Mouse (Mus musculus) liver, embryonic 12.5 days (tissue): ENCODE measurements around the gene Cyth3. TPM values are rescaled to one million over a fixed set of nuclear protein-coding genes. Genes with fewer than 3 reads are reported as not detected.
A peak's percentile ranks its signal among the peaks of the same experiment; 100 is the strongest.

ENCODE experiments used
- ATAC-seq: fragments of 200-750 bp; cut with Nextera tagmentation; 2 replicates; pipeline ENCODE4 v1.8.0; 2017; ENCODE audit warnings: moderate number of reproducible peaks, mild to moderate bottlenecking, moderate library complexity
- H3K27ac ChIP-seq: fragments of 300-500 bp; sonication (generic); 2 replicates; pipeline ENCODE4 v1.5.1; 2016; ENCODE audit warnings: mild to moderate bottlenecking
- H3K27me3 ChIP-seq: fragments of 300-500 bp; sonication (generic); replicated peaks from 2 replicates; pipeline ENCODE4 v1.6.1; 2016; ENCODE audit warnings: mild to moderate bottlenecking, moderate library complexity
- H3K36me3 ChIP-seq: fragments of 300-500 bp; sonication (generic); 2 replicates; pipeline ENCODE4 v1.6.1; 2016; ENCODE audit warnings: mild to moderate bottlenecking, moderate library complexity
- H3K4me1 ChIP-seq: fragments of 300-500 bp; sonication (generic); 2 replicates; pipeline ENCODE4 v1.6.1; 2016
- H3K4me2 ChIP-seq: fragments of 300-500 bp; sonication (generic); 2 replicates; pipeline ENCODE4 v1.6.1; 2016; ENCODE audit warnings: mild to moderate bottlenecking, moderate library complexity
- H3K4me3 ChIP-seq: fragments of 300-500 bp; sonication (generic); 2 replicates; pipeline ENCODE4 v1.5.1; 2016; ENCODE audit warnings: mild to moderate bottlenecking, moderate library complexity
- H3K9ac ChIP-seq: fragments of 300-500 bp; sonication (generic); 2 replicates; pipeline ENCODE4 v1.6.1; 2016; ENCODE audit warnings: mild to moderate bottlenecking, moderate library complexity
- H3K9me3 ChIP-seq: fragments of 300-500 bp; sonication (generic); replicated peaks from 2 replicates; pipeline ENCODE4 v1.6.1; 2016; ENCODE audit warnings: mild to moderate bottlenecking, moderate library complexity
- WGBS: fragments of 180-500 bp; shearing (Covaris S2); methylation state at CpG from one replicate; pipeline ENCODE4 v1.1.7; 2016; ENCODE audit not compliant: insufficient replicate concordance; 5-methylcytosine and 5-hydroxymethylcytosine counted together
- polyA plus RNA-seq: library from polyadenylated mRNA; unstranded; fragments of >200 nt; fragmentation: Nextera tagmentation; extraction: Ambion mirVana; gene quantifications from 2 replicates; pipeline ENCODE4 v1.2.1, GENCODE M21; 2016

Gene Cyth3
- polyA plus RNA-seq, 1 experiment from 2014 or later: 46.0 TPM

DNA sequence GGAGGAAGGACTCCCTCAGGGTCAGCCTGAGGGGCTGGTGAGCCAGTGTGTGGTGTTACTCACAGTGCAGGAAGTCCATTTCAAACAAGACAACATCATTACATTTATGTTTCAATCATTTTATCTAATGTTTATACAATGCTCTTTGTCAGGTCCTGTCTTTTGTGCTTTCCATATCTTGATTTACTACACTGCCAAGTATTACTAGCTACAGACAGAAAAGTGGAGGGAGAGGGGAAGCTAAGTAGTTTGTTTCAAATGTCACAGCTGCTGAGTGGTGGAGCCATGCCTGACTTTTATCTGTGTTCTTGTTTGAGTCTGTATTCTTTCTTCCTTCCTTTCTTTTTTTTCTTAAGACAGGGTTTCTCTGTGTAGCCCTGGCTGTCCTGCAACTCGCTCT lies 5.7 kb downstream of the Cyth3 start:
- Histone ChIP-seq H3K27me3 (no peaks in the 10 kb centered on the region), H3K4me2 (peak overlapping the region; percentile 15), H3K27ac (peak overlapping the region; percentile 36; the same call in 1 of the 2 replicates), H3K9me3 (no peaks in the 10 kb centered on the region), H3K4me3 (no peak overlapping the region), H3K36me3 (peaks cover 28% of the 10 kb centered on the region), H3K4me1 (peaks cover 94% of the 10 kb centered on the region), H3K9ac (no peak overlapping the region)
- ATAC-seq: no peak
- 85% methylated on average over 1 of the region's 1 CpGs for WGBS

DNA sequence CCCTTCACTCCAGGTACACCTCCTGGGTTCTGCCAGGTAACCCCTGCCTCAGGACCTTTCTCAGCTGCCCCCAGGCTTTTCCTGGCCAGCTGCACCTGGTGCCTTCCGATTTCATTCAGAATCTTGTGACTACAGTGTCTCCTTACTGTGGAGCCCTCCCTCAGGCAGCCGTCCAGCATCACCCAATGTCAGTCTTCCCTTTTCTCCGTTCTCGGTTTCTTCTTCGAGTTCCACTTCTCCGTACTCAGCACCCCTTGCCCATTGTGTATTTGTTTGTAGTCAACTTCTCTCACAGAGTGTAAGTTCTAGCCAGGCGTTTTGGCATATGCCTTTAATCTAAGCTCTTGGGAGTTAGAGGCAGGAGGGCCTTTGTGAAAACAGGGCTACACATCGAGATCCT lies 7.4 kb downstream of the Cyth3 start:
- no peak overlapping the region for H3K4me3 ChIP-seq
- H3K9ac ChIP-seq: no peak overlapping the region
- WGBS: 88% methylated on average over 8 of the region's 8 CpGs
- H3K4me2 ChIP-seq: no peak overlapping the region
- H3K9me3 ChIP-seq: no peaks in the 10 kb centered on the region
- no peak for ATAC-seq
- H3K36me3 ChIP-seq: peaks cover 28% of the 10 kb centered on the region
- H3K27me3 ChIP-seq: no peaks in the 10 kb centered on the region
- peaks cover 94% of the 10 kb centered on the region for H3K4me1 ChIP-seq
- peak overlapping the region; percentile 41; the same call in 1 of the 2 replicates for H3K27ac ChIP-seq

DNA sequence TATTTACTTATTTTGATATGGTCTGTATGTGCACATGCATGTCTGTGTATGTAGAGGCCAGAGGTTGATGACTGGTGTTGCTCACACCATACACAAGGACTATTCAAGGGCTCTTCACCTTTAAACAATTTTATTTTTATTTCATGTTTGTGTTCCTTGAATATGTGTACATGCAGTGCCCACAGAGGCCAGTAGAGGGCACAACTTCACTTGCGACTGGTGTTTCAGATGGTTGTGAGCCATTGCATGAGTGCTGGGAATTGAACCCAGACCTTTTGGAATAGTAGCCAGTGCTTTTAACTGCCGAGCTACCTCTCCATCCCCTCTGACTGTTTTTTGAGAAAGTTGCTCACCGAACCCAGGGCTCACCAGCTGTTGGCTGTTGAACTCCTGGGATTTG lies 8.0 kb downstream of the Cyth3 start:
- Histone ChIP-seq H3K9me3 (no peaks in the 10 kb centered on the region), H3K27me3 (no peaks in the 10 kb centered on the region), H3K27ac (peak overlapping the region; percentile 86; the same call in 1 of the 2 replicates), H3K4me1 (peaks cover 95% of the 10 kb centered on the region), H3K4me3 (no peak overlapping the region), H3K4me2 (no peak overlapping the region), H3K36me3 (peaks cover 28% of the 10 kb centered on the region), H3K9ac (no peak overlapping the region)
- no peak for ATAC-seq
- WGBS: 89% methylated on average over 3 of the region's 3 CpGs

DNA sequence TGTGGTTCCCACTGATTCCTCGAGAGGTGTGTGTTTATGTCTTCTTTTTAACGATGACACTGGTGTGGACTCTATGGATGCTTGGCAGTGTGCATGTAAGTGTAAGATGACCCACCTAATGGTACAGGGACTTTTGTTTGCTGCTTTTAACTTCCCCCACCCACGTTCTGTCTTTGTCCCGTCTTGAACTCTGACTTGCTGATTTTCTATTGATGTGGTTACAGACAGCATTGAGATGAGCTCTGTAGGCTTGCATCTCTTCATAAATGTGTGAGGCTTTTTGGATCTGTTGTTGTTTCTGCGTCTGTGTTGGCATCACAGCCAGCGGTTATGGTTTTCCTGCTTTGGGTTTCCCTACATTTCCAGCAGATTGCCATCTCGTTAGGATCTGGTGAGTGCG lies 8.5 kb downstream of the Cyth3 start:
- WGBS: 79% methylated on average over 8 of the region's 8 CpGs
- ATAC-seq: no peak
- H3K4me1 ChIP-seq: peaks cover 95% of the 10 kb centered on the region
- H3K27me3 ChIP-seq: no peaks in the 10 kb centered on the region
- peaks cover 28% of the 10 kb centered on the region for H3K36me3 ChIP-seq
- H3K9me3 ChIP-seq: no peaks in the 10 kb centered on the region
- peak overlapping the region; percentile 86; the same call in 1 of the 2 replicates for H3K27ac ChIP-seq
- no peak overlapping the region for H3K9ac ChIP-seq
- H3K4me3 ChIP-seq: no peak overlapping the region
- H3K4me2 ChIP-seq: no peak overlapping the region

DNA sequence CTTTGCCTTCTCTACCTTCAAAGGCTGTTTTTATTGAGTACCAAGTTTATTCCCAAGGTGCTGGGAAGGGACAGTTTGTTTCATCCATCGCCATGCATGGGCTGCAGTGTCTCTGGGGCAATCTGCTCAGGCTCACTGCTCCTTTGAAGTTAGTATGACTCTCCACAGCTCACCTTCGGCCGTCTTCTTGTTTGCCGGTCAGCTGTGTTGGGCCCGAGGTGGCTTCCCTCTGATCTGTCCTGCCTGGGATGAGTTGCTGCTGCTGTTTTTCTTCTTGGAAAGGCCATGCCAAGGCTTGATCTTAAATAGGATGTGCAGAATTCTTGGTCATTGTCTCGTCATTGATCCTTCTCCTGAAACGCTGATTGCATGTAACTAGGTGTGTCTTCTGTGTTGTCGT lies 9.3 kb downstream of the Cyth3 start:
- Histone ChIP-seq H3K36me3 (peaks cover 28% of the 10 kb centered on the region), H3K4me1 (peaks cover 95% of the 10 kb centered on the region), H3K9ac (peak overlapping the region; percentile 45; the same call in 1 of the 2 replicates), H3K27ac (peak overlapping the region; percentile 86), H3K27me3 (no peaks in the 10 kb centered on the region), H3K4me2 (peak overlapping the region; percentile 59), H3K9me3 (no peaks in the 10 kb centered on the region), H3K4me3 (no peak overlapping the region)
- ATAC-seq: no peak
- 70% methylated on average over 8 of the region's 8 CpGs for WGBS

DNA sequence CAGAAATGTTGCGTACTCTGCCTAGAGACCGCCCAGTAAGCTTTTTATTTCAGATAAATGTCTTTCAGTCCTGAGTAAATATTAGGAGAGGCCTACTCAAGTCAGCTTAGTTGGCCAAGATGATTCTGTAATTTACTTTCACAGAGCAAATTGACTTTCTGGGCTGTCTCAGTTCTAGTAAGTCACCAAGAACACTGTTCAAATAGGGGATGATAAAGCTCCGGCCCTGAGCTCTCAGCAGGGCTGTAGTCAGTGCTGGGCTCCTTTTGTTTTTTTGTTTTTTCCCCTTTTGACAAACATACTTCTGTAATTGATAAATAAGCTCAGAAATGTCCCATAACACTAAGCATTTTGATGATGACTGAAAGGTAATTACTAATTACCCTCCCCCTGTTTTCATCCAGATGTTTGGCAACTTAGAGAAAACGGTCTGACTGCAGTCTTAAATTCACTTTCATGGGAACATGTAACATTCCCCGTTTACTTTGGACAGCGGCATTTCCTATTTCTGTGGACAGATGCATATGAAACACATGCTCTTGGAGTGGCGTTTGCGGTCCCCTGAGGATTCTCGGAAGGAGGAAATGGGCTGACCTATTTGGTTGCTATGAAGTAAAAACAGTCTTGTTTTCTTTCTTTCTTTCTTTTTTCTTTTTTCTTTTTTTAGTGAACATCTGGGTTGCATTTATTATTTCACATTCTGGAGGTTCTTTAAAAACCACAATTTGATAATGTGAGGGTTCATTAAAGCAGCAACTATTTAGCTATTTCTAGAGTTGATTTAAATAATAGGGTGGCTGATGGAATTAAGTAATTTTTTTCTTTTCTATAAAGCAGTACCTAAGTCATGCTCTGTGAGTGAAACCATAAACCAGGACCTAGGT lies 10.7 kb downstream of the Cyth3 start:
- Histone ChIP-seq H3K4me3 (peak overlapping the region; percentile 5), H3K4me1 (peaks cover 94% of the 10 kb centered on the region), H3K36me3 (peaks cover 24% of the 10 kb centered on the region), H3K4me2 (peak overlapping the region; percentile 59), H3K27ac (peak overlapping the region; percentile 86), H3K27me3 (no peaks in the 10 kb centered on the region), H3K9ac (peak overlapping the region; percentile 45), H3K9me3 (no peaks in the 10 kb centered on the region)
- 41% methylated on average over 9 of the region's 9 CpGs for WGBS
- no peak for ATAC-seq

DNA sequence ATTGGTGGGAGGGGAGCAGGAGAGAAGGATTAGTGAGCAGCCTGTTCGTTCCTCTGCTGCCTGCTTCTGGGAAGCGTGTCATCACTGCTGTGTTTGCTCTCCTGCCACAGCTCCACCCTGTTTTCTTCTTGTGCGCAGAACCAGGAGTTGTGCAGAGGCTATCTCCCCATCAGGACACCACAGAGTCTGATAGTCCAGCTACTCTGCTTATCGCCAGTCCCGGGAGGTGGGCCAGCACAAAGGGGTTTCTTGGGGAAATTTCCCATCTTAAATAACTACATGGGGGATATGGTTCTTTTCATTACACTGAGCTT lies 11.3 kb downstream of the Cyth3 start:
- peak; percentile 97 for ATAC-seq
- WGBS: 5% methylated on average over 5 of the region's 5 CpGs
- H3K27me3 ChIP-seq: no peaks in the 10 kb centered on the region
- H3K9ac ChIP-seq: peak overlapping the region; percentile 45
- no peaks in the 10 kb centered on the region for H3K9me3 ChIP-seq
- peak overlapping the region; percentile 5; the same call in 1 of the 2 replicates for H3K4me3 ChIP-seq
- peak overlapping the region; percentile 59 for H3K4me2 ChIP-seq
- peak overlapping the region; percentile 86 for H3K27ac ChIP-seq
- H3K36me3 ChIP-seq: peaks cover 23% of the 10 kb centered on the region
- peaks cover 94% of the 10 kb centered on the region for H3K4me1 ChIP-seq

DNA sequence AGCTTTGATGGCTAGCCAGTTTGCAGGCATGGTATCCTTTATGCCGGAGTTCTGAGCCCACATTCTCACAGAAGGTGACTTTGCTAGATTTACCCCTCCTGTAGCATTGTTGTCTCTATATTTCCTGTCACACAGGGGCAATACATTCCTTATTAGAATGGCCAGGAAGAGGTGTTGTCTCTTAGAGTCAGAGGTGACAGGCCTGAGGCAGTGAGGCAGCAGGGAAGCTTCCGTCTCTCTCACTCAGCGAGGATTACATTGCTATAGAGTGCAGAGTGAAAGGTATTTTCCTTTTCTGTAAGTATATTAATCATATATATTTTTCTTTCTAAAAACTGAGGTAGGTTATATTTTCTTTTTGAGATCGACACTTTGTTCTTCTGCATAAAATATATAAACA lies 11.6 kb downstream of the Cyth3 start:
- peak; percentile 50 for ATAC-seq

DNA sequence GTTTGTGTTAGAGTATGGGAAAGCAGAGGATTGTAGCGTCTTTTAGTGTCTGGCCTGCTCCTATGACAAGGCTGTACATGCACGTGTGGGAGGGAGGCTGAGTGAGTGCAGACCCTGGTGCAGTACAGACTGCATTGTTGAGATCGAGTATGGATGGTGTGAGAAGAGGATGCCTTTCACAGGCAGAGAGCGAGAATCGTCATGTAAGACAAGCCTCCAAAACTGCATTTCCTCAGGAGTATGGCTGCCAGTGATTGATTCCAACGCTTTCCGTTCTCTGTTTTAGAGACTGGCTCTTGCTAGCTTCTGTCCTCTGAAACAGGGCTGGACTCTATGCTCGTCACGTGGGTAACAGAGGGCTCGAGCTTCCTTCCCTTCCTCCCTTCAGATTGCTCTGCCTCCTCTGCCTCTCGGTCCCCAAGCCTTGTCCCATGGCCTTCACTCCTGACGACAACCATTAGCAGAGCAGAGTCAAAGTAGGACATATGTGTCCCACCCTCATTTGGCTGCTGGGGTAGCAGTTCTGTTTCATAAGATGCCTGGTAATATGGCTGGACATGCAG lies 12.4 kb downstream of the Cyth3 start:
- Histone ChIP-seq H3K9ac (peak overlapping the region; percentile 24; the same call in 1 of the 2 replicates), H3K36me3 (peaks cover 14% of the 10 kb centered on the region), H3K4me1 (peaks cover 97% of the 10 kb centered on the region), H3K27ac (peak overlapping the region; percentile 86), H3K27me3 (no peaks in the 10 kb centered on the region), H3K4me3 (no peak overlapping the region), H3K4me2 (peak overlapping the region; percentile 59), H3K9me3 (no peaks in the 10 kb centered on the region)
- 56% methylated on average over 12 of the region's 12 CpGs for WGBS
- ATAC-seq: no peak

More for the DNA sequence above, 11.6 kb downstream of the Cyth3 start:
- Histone ChIP-seq H3K27ac (peak overlapping the region; percentile 86), H3K4me3 (peak overlapping the region; percentile 5; the same call in 1 of the 2 replicates), H3K36me3 (peaks cover 19% of the 10 kb centered on the region), H3K27me3 (no peaks in the 10 kb centered on the region), H3K4me2 (peak overlapping the region; percentile 59), H3K9ac (peak overlapping the region; percentile 45), H3K9me3 (no peaks in the 10 kb centered on the region), H3K4me1 (peaks cover 94% of the 10 kb centered on the region)
- 50% methylated on average over 4 of the region's 4 CpGs for WGBS

DNA sequence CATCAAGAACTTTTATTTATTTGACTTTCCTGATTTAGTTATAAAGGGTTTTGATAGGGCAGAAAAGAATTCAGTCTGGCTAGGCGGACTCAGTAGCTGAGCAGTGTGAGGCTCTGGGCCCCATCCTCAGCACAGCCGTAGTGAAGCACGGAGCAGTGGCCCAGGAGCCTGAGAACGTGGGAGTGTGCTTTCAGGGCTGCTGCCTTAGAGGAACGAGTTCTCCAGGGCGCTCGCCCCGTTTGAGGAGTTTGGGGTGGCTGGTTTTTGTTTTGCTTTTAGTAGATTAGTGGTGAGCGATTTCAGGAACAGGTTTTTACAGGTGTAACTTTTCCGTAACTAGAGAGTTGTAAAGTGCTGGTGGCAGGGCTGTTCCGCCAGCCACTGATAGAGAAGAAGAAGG lies 13.1 kb downstream of the Cyth3 start:
- 70% methylated on average over 11 of the region's 11 CpGs for WGBS
- ATAC-seq: no peak
- H3K27ac ChIP-seq: peak overlapping the region; percentile 86
- peak overlapping the region; percentile 59 for H3K4me2 ChIP-seq
- peaks cover 7% of the 10 kb centered on the region for H3K36me3 ChIP-seq
- H3K9ac ChIP-seq: peak overlapping the region; percentile 59
- no peaks in the 10 kb centered on the region for H3K9me3 ChIP-seq
- H3K27me3 ChIP-seq: no peaks in the 10 kb centered on the region
- peaks cover 98% of the 10 kb centered on the region for H3K4me1 ChIP-seq
- no peak overlapping the region for H3K4me3 ChIP-seq

DNA sequence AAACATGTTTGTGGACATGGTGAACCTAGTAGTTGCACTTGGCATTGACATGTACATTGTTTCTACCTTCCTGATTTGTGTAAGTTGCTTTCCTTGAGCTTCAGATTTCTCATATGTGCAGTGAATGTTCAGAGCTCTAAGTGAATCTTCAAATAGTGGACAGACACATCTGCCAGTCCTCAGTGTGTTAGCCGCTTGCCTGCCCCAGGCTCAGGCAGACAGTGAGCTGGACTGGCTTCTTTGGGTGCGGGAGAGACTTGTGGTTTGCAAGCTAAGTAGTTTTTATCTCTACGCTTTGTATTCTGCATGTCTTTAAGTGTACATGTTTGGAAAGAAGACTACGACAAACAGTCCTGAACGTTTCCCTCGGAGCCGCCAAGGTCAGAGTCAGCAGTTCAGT lies 13.9 kb downstream of the Cyth3 start:
- H3K27me3 ChIP-seq: no peaks in the 10 kb centered on the region
- ATAC-seq: no peak
- peak overlapping the region; percentile 59 for H3K9ac ChIP-seq
- peak overlapping the region; percentile 86 for H3K27ac ChIP-seq
- WGBS: 41% methylated on average over 7 of the region's 7 CpGs
- H3K36me3 ChIP-seq: no peaks in the 10 kb centered on the region
- no peaks in the 10 kb centered on the region for H3K9me3 ChIP-seq
- H3K4me1 ChIP-seq: peaks cover 98% of the 10 kb centered on the region
- H3K4me3 ChIP-seq: no peak overlapping the region
- H3K4me2 ChIP-seq: peak overlapping the region; percentile 59

DNA sequence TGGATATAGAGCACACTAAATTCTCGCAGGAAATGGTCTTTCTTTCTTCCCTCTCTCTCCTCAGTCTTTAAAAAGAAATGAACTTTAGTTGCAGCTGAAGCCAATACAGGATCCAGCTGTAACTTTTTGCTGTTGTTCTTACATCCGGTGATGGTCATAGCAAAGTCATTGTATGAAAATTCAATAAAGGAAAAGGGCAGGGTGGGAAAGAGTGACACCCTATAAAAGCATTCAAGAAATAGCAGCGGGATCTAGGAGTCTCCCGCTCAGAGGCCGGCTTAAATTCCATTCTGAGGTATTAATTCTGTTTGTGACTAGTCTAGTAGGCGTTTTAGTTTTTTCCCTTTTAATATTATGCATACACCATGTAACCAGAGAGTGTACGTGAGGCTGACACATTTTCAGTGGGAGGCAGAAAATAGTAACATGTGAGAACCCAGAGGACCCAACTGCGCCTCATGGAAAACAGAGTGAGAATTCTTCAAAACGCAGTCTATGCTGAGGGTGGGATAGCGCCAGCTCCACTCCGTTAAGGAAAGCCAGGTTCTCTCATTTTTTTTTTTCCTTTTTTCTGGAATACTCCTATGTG lies 15.7 kb downstream of the Cyth3 start:
- no peaks in the 10 kb centered on the region for H3K27me3 ChIP-seq
- H3K9ac ChIP-seq: no peak overlapping the region
- no peaks in the 10 kb centered on the region for H3K36me3 ChIP-seq
- no peak overlapping the region for H3K4me3 ChIP-seq
- ATAC-seq: no peak
- H3K9me3 ChIP-seq: no peaks in the 10 kb centered on the region
- H3K4me2 ChIP-seq: no peak overlapping the region
- H3K27ac ChIP-seq: peak overlapping the region; percentile 89
- 84% methylated on average over 11 of the region's 11 CpGs for WGBS
- peaks cover 98% of the 10 kb centered on the region for H3K4me1 ChIP-seq
